Mouse (Mus musculus) lung, postnatal 0 days (tissue): ENCODE measurements around the gene Mtfp1. TPM values are rescaled to one million over a fixed set of nuclear protein-coding genes. Genes with fewer than 3 reads are reported as not detected.
"Not testable (repeated sequence)": the region's sequence is repeated elsewhere in the genome, so short reads cannot be mapped to it uniquely, and the experiment has no call there.

Experiments
- ATAC-seq: fragments of 200-750 bp; cut with Nextera tagmentation; 2 replicates; pipeline ENCODE4 v1.8.0; 2017; ENCODE audit warnings: moderate library complexity
- DNase-seq: peaks from one replicate; pipeline ENCODE4 v3.0.0-alpha.2; 2016; ENCODE audit warnings: low spot score
- H3K27ac ChIP-seq: fragments of 300-500 bp; sonication (generic); 2 replicates; pipeline ENCODE4 v1.5.1; 2014; ENCODE audit warnings: antibody characterized with exemption, mild to moderate bottlenecking, low read length, mixed read lengths
- H3K27me3 ChIP-seq: fragments of 300-500 bp; sonication (generic); replicated peaks from 2 replicates; pipeline ENCODE4 v1.6.1; 2014; ENCODE audit warnings: low read length, mixed read lengths; ENCODE audit not compliant: insufficient read depth
- H3K36me3 ChIP-seq: fragments of 300-500 bp; sonication (generic); 2 replicates; pipeline ENCODE4 v1.6.1; 2014; ENCODE audit warnings: low read length, mixed read lengths; ENCODE audit not compliant: insufficient read depth
- H3K4me1 ChIP-seq: fragments of 300-500 bp; sonication (generic); 2 replicates; pipeline ENCODE4 v1.6.1; 2014; ENCODE audit warnings: antibody characterized with exemption, low read depth, low read length, mixed read lengths; ENCODE audit not compliant: insufficient read depth
- H3K4me2 ChIP-seq: fragments of 300-500 bp; sonication (generic); replicated peaks from 2 replicates; pipeline ENCODE4 v1.6.1; 2014; ENCODE audit warnings: low read depth, mild to moderate bottlenecking, low read length, moderate library complexity, mixed read lengths
- H3K4me3 ChIP-seq: fragments of 300-500 bp; sonication (generic); 2 replicates; pipeline ENCODE4 v1.5.1; 2014; ENCODE audit warnings: low read depth, low read length
- H3K9ac ChIP-seq: fragments of 300-500 bp; sonication (generic); replicated peaks from 2 replicates; pipeline ENCODE4 v1.6.1; 2014; ENCODE audit warnings: low read depth, mild to moderate bottlenecking
- H3K9me3 ChIP-seq: fragments of 300-500 bp; sonication (generic); 2 replicates; pipeline ENCODE4 v1.6.1; 2016; ENCODE audit warnings: low read length, mixed read lengths
- CTCF ChIP-seq: IDR thresholded peaks from 2 replicates; pipeline ENCODE4 v1.5.1; 2016; ENCODE audit warnings: antibody characterized with exemption, mild to moderate bottlenecking
- EP300 ChIP-seq: IDR thresholded peaks from 2 replicates; pipeline ENCODE4 v1.6.1; 2016; ENCODE audit warnings: antibody characterized with exemption, mild to moderate bottlenecking, control low read depth
- WGBS: fragments of 180-500 bp; shearing (Covaris S2); extraction: QIAGEN DNeasy Blood & Tissue Kit; methylation state at CpG from one replicate; pipeline ENCODE4 v1.1.7; 2014; 5-methylcytosine and 5-hydroxymethylcytosine counted together
- polyA plus RNA-seq: library from polyadenylated mRNA; unstranded; fragments of >200 nt; fragmentation: Nextera tagmentation; extraction: Ambion mirVana; gene quantifications from 2 replicates; pipeline ENCODE4 v1.2.1, GENCODE M21; 2015

The Mtfp1 gene
- polyA plus RNA-seq, 1 experiment from 2014 or later = 6.5 TPM

DNA sequence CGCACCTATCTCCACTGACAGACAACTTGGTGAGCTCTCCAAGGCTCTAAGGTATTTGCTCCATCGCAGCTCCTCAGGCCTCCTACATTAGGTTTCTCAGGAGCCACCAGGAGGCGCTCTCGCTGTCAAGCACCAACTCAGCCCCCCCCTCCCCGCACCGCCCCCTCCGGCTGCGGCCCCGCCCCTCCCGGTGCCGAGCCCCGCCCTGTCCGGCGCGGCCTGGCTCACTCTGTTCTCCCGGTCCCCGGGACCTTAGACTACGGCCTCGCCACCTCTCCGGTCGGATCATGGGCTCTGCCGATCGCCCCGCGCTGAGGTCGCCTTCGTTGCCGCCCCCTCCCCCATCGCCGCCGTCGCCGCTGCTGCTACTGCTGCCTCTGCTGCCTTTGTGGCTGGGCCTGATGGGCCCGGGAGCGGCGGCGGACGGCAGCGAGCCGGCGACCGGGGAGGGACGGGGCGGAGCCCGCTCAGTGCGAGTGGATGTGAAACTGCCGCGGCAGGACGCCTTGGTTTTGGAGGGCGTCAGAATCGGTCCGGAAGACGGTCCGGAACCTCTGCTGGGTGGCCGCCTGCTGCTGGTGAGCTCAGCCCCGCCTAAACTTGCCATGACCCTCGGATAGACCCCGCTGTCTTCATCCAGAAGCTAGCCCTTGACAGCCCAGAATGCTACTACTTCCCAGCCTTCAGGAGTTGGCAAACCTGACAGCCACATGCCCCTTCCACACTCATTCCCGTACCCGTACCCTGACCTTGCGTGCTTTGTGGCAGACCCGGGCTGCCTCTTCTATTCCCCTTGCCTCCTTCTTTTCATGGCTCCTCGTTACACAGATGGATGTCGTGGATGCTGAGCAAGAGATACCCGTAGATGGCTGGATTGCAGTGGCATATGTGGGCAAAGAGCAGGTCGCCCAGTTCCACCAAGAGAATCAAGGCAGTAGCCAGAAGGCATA lies 40.0 kb upstream of the Mtfp1 start, which contains the start of gene Rnf215:
Gene Rnf215 (plus strand): TSS at position 217 of the 950 bp plus-strand sequence.
- Histone ChIP-seq H3K4me1 (peaks cover 10% of the 10 kb centered on the region; the same call in 1 of the 2 replicates), H3K36me3 (peaks cover 6% of the 10 kb centered on the region; the same call in 1 of the 2 replicates), H3K4me3 (peak within 1 kb of the TSS; percentile 91), H3K9ac (peak within 1 kb of the TSS; percentile 97), H3K27ac (peak within 1 kb of the TSS; percentile 93), H3K27me3 (no peaks in the 10 kb centered on the region), H3K4me2 (peak within 1 kb of the TSS; percentile 65), H3K9me3 (no peaks in the 10 kb centered on the region)
- 2% methylated on average over 49 of the region's 66 CpGs for WGBS
- peak; percentile 97 for ATAC-seq
- peak; percentile 95 for DNase-seq
- no peak for TF ChIP-seq EP300
- peak; percentile 73 for TF ChIP-seq CTCF

DNA sequence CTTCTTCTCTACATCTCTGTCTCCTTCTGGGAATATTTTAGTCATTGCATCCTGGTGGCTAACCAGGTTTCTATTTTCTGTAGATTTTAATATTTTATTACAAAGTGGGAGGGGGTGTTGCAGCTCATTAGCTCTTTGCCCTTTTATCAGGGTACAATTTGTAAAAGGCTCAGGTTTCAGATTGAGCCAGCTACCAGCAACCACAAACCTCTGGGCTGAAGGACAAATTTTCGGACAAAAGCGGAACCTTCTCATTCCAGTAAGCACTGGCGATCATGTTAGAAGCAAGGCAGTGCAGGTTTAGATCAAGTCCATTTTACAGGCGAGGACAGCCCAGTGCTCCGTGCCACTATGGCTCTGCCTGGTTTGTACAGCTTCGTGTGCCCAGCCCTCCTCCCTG lies 39.2 kb upstream of the Mtfp1 start:
- no peak overlapping the region for H3K4me2 ChIP-seq
- H3K4me1 ChIP-seq = peaks cover 10% of the 10 kb centered on the region; the same call in 1 of the 2 replicates
- WGBS = 55% methylated on average over 6 of the region's 6 CpGs
- ATAC-seq (no peak), DNase-seq (no peak)
- H3K27ac ChIP-seq = no peak overlapping the region
- peaks cover 3% of the 10 kb centered on the region; the same call in 1 of the 2 replicates for H3K36me3 ChIP-seq
- no peak overlapping the region for H3K4me3 ChIP-seq
- H3K9ac ChIP-seq = no peak overlapping the region
- H3K27me3 ChIP-seq = no peaks in the 10 kb centered on the region
- TF ChIP-seq EP300 (no peak), CTCF (no peak)
- H3K9me3 ChIP-seq = no peaks in the 10 kb centered on the region

DNA sequence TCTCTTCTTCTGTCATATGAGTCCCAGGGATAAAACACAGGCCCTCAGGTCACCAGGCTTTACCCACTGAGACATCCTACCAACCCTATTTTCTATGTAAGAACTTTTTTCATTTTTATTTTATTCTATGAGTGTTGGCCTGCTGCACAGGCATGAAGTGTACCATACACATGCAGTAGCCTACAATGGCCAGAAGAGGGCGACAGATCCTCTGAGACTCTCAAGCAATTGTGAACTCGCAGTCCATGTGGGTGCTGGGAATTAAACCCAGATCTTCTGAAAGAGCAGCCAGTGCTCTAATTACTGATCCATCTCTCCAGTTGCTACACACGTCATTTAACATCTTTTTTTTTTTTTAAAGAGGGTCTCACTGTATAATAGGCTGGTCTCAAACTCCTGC lies 38.2 kb upstream of the Mtfp1 start:
- H3K9ac ChIP-seq = no peak overlapping the region
- ATAC-seq = no peak
- no peak for DNase-seq
- H3K4me3 ChIP-seq = no peak overlapping the region
- peaks cover 10% of the 10 kb centered on the region; the same call in 1 of the 2 replicates for H3K4me1 ChIP-seq
- no peaks in the 10 kb centered on the region for H3K27me3 ChIP-seq
- H3K36me3 ChIP-seq = peaks cover 3% of the 10 kb centered on the region; the same call in 1 of the 2 replicates
- no peak overlapping the region for H3K4me2 ChIP-seq
- TF ChIP-seq EP300 (no peak), CTCF (peak; percentile 74)
- 54% methylated on average over 3 of the region's 3 CpGs for WGBS
- H3K27ac ChIP-seq = no peak overlapping the region
- H3K9me3 ChIP-seq = no peaks in the 10 kb centered on the region

DNA sequence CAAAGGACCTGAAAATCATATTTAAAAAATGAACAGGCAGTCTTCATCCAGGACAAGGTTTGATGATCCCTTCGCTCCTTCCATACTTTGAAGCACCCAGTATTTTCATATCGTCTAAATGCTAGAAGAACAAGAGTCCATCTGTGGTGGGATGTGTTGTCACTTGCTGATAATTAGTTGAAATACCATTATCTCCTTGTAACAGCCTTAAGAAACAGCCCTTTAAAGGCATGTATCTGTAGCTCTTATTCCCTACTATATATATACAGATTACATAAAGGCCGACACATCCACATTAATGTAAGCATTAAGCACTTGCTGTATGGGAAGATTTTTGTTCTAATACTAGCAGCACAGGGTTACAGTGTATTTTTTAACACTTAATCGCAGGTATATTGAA lies 33.2 kb upstream of the Mtfp1 start:
- not testable (repeated sequence) for H3K4me3 ChIP-seq, DNase-seq, H3K36me3 ChIP-seq, H3K4me2 ChIP-seq, H3K27me3 ChIP-seq, H3K9ac ChIP-seq, ATAC-seq, H3K9me3 ChIP-seq, H3K27ac ChIP-seq, H3K4me1 ChIP-seq
- 94% methylated on average over 4 of the region's 4 CpGs for WGBS

DNA sequence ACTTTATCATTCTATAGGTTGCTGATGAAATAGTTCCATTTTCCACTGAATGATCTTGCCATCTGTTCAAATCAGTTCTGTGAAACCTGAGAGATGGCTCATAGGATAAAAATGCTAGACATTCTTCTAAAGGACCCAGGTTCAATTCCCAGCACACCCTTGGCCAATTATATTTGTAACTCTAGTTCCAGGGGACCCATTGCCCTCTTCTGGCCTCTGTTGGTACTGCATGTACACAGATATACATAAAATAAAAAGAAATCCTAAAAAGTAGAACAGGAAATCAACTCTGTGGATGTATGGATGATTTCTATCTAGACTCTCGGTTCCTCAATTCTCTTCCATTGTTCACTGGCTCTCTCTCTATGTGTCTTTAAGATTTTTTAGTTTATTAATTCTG lies 31.8 kb upstream of the Mtfp1 start:
- Histone ChIP-seq H3K27me3 (no peaks in the 10 kb centered on the region), H3K36me3 (no peaks in the 10 kb centered on the region), H3K4me3 (no peak overlapping the region), H3K9me3 (no peaks in the 10 kb centered on the region; the same call in 1 of the 2 replicates), H3K4me1 (no peaks in the 10 kb centered on the region), H3K4me2 (no peak overlapping the region), H3K9ac (no peak overlapping the region), H3K27ac (no peak overlapping the region)
- no peak for DNase-seq
- WGBS = 85% methylated on average over 1 of the region's 1 CpGs
- ATAC-seq = no peak
- TF ChIP-seq CTCF = peak; percentile 35
- no peak for TF ChIP-seq EP300

DNA sequence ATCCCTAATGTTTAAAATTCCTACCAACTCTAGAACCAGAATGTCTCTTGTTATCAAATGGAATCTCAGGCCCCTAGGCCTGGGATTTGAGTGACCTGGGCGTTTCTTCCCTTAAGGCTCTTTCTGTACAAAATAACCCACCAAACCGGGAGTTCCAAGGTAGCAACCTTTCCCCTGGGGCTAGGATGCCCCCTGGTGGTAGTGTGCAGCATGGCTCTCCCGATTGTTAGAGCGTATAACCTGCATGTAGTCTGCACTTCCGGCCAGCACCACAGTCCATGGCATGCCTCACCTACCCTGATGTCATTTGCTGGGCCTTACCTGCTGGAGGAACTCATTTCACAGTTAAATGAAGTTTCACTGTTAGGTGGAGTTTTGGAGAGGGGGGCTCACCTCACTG lies 28.7 kb upstream of the Mtfp1 start:
- peak; percentile 69 for DNase-seq

More for the DNA sequence above, 28.7 kb upstream of the Mtfp1 start:
- Histone ChIP-seq H3K4me1 (no peaks in the 10 kb centered on the region), H3K9me3 (no peaks in the 10 kb centered on the region; the same call in 1 of the 2 replicates), H3K4me3 (no peak overlapping the region), H3K9ac (no peak overlapping the region), H3K4me2 (no peak overlapping the region), H3K27me3 (no peaks in the 10 kb centered on the region), H3K27ac (no peak overlapping the region; the same call in 1 of the 2 replicates), H3K36me3 (no peaks in the 10 kb centered on the region)
- TF ChIP-seq EP300 = no peak
- peak; percentile 88 for TF ChIP-seq CTCF
- WGBS = 63% methylated on average over 5 of the region's 5 CpGs
- peak; percentile 37 for ATAC-seq
